Mouse (Mus musculus): Measurements from ENCODE around the gene Wfdc15a.
"Not testable (repeated sequence)": the region's sequence is repeated elsewhere in the genome, so short reads cannot be mapped to it uniquely, and the experiment has no call there.

The Wfdc15a gene

DNA sequence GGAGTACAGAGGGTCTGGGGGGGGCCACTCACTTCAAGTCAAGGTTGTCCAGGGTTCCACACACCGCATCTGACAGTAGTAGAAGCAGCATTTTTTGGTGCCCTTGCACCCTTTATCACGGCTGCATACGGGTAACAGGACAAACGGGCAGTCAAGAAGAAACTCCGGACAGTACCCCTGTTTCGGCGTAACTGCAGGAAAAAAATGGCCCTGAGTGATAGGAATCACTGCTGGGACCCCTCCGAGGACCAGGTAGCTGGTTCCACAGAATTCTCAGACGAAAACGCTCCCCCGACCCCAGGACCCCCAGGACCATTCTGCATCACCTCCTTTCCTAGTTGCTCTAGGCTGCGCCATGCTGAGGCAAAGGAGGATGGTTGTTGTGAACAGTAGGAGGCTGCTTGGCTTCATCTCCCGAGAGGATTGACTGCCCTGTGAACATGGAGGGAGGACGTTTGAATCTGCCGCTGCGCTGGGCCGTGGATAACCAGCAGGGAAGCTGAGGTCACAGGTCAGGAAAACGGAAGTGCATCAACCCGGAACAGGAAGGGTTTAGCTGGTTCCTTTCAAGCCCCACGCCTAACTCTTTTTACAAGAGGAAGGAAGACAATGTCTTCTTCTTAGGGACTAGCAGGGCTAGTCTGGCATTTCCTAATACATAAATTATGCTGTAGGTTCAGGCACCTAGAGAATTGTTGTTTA lies at the start of gene Wfdc15a:
Wfdc15a (minus strand) TSS at position 505 of the 702 bp plus-strand sequence.
- DNase-seq, result no peak

DNA sequence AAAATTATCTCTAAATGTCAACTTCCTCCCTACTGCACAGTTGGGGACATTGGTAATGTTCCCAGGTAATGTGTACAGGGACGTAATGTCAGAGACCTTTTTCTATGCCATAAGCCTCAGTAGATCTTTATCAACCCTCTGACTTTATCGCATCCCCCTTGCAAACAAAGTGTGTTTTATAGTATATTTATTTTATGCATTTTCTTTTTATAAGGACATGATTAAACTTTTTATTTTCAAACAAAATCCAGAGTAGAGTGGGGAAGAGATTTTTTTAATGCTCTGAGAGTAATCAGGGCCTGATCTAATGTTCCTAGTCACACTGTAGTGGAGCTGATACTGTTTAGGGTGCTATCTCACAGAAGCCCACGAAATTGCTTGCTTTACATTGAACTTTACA lies 38.4 kb upstream of the Wfdc15a start, which contains the start of gene Svs2:
Svs2 (minus strand) TSS at position 101 of the 400 bp plus-strand sequence.
- DNase-seq, result no peak

GRCm38 (mm10) chr2:164232671-164233070 lies 32.7 kb upstream of the Wfdc15a start:
- DNase-seq, result no peak

- DNase-seq, result no peak
These were observed 28.6 kb upstream of the Wfdc15a start for GRCm38 (mm10) chr2:164228361-164229070.

- no peak for DNase-seq
These were observed 21.6 kb upstream of the Wfdc15a start, which contains the start of gene Wfdc15b for GRCm38 (mm10) chr2:164221522-164221921. TSS of gene Wfdc15b (minus strand) at chr2:164221660.

- no peak for DNase-seq
These were observed 19.4 kb upstream of the Wfdc15a start for GRCm38 (mm10) chr2:164219295-164219694.

GRCm38 (mm10) chr2:164212711-164213110 lies 12.8 kb upstream of the Wfdc15a start:
- no peak for DNase-seq

DNA sequence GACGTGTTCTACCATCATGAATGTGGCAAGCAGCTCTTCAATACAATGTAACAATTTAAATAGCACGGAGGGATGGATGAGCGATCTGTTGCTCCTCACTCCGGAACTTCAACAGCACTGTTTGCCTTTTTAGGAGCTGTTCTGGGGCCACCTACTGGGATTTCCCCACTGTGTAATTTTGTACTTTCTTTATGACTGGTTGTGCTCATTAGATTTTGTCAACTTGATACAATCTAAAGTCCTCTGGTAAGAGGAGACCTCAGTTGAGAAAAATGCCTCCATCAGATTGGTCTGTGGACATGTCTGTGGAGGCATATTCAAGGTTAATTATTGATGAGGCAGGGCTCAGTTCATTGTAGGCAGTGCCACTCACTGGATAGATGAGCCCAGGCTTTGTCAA lies 11.0 kb upstream of the Wfdc15a start:
- DNase-seq, result no peak

DNA sequence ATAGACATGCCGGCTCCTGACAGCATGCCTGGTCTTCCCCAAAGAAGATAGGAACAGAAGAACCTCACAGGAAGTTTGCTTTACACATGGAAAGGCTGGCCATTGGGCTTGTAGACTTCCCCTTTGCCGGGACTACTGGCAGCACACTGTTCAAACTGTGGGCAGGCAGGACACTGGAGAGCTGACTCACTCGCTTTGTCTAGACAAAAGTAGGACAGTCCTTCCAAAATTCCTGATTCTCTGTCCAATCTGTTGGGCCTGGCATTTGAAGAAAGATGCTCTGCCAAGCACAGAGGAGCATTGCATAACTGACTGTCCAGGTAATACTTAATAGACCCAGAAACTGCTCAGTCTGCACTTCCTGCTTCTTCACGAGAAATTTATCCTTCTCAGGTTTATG lies 6.7 kb upstream of the Wfdc15a start:
- peak; percentile 65 to 78 for DNase-seq

DNA sequence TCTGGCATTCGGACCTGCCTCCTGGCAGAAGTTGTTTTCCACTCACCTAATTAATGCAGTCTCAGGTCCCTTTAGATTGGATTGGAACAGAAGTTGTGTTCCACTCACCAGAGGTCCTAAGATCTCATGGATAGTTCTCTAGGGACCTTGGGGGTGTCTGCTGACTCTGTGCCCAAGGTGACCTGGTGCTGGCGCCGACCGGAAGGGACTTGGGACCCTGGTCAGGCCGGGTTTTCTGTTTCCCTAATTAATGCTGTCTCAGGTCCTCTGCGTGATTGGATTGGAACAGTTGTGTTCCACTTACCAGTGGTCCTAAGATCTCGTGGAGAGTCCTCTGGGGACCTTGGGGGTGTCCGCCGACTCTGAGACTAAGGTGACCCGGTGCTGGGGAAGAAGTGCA lies 6.1 kb upstream of the Wfdc15a start:
- not testable (repeated sequence) for DNase-seq

DNA sequence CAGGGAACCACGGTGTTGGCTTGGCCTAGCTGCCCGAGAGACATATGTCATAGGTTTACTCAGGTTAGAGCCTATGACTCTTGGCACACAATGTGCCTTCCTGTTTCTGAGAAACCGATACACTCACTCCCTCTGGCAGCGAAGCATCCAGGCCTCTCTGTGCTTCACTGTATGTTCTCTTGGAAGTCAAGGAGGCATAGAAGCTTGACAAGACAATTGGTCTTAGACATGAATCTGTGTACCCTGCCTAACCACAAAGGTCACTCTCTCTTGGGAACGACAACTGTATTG lies 3.3 kb downstream of the Wfdc15a start:
- no peak for DNase-seq

DNA sequence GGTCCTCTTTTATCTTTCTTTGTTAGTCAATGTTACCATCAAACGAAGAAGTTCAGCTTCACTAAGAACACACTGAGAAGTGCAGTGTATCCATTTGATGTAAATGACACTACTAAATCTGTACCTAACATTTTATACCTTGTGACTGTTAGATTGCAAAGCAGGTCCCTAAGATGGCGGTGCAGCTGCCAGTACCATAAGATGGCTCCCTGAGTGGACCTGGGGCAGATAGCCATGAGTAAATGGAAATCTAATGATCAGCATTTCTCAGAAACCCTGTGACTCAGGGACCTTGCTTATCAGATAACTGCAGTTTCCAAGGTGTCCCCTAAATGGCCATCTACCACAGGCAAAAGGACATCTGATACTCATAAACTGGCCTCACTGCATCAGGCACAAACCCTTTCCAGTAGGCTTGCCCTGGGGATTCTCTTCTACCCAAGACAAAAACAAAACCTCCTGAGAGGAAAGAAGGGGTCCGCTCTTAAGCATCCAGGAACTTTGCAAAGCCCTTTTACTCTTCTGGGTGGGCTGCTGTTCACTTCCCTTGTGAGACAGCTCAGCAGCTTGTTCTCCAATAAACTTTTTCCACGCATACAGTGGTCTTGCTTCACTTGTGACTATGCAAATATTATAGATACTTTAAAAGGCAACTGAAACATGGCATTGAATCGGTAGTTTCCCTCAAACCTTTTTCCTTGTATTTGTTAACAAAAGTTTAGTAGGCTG lies 3.8 kb downstream of the Wfdc15a start:
- DNase-seq, result no peak

- no peak for DNase-seq
These were observed 4.8 kb downstream of the Wfdc15a start for GRCm38 (mm10) chr2:164194959-164195630.

GRCm38 (mm10) chr2:164192279-164192678 lies 7.7 kb downstream of the Wfdc15a start:
- DNase-seq, result no peak

- DNase-seq, result no peak
These were observed 9.4 kb downstream of the Wfdc15a start, which contains the start of gene Wfdc12 for GRCm38 (mm10) chr2:164190576-164190975. TSS of gene Wfdc12 (minus strand) at chr2:164190608.

DNA sequence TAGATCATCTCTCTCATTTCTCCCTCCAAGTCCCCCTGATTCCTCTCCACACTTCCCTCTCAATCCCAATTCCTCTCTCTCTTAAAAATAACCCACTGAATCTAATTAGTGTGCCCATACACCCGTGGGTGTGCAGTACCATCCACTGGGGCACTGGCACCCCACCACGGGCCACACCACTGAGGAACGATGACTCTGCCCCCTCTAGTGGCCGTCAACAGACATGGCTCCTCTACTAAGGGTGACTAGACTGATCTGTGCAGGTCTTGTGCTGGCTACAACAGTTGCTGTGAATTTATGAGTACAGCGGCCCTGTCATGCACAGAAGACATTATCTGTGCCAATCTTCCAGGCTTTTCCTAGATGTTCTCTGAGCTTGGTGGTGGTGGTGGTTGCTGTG lies 11.2 kb downstream of the Wfdc15a start:
- DNase-seq, result no peak

GRCm38 (mm10) chr2:164184145-164184719 lies 15.7 kb downstream of the Wfdc15a start:
- DNase-seq, result no peak

GRCm38 (mm10) chr2:164183340-164183739 lies 16.6 kb downstream of the Wfdc15a start:
- DNase-seq, result no peak

- no peak for DNase-seq
These were observed 17.2 kb downstream of the Wfdc15a start, which contains the start of gene Wfdc5 for GRCm38 (mm10) chr2:164182692-164183255. TSS of gene Wfdc5 (minus strand) at chr2:164182742.

DNA sequence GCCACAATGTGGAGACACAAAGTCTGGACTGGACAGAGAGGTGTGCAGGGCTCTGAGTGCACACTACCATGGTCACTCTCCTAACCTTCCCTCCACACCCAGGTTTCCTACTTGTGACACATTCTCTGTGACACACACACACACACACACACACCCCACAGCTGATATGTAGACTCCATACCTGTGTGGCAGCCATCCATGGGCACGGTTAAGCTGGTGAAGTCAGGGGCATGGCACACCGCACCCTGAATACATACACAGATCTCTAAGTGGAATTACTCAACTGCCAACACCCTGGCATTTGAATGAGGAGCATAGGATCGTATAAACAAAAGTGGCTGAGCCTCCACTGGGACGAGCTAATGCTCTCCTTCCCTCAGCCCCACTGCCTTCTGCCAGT lies 19.2 kb downstream of the Wfdc15a start:
- DNase-seq, result no peak

DNA sequence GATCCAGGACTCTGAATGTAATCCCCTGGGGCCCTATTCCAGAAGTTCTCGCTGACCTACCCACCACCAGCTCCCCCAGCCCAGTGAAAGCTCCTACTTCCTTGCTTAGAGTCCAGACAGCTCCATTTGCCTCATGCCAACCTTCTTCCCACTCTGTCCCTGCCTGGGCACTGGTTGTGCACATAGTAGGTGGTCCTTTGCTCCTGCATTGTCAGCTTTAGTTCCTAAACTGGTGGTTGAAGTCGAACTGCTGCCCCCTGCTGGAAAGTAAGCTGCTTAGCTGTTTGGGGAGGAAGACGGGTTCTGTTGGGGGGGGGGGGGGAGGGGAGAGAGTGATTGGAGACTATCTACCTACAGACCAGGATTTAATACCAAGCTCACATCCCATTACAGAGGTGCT lies 19.8 kb downstream of the Wfdc15a start:
- DNase-seq, result peak; percentile 19 to 22

DNA sequence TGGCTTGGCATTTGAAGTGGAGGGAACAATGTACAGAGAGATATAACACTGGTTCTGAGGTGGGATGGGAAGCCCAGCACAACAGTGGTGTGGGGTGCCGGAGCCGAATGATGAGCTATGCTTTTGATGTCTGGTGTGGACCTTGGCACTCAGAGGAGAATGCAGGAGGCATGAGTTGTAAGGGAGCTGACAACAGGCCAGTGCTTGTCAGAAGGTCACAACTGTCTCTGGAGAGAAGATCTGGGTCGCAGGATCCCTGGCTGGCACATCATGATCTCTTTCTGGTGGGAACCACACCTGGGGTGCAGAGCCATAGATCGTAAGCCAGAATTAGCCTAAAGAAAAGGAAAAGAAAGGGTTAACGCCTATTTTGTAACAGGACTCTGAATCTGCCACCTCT lies 22.1 kb downstream of the Wfdc15a start:
- no peak for DNase-seq
